Mouse (Mus musculus) layer of hippocampus, adult 2 months (tissue): ENCODE measurements around the gene Agps. TPM values are rescaled to one million over a fixed set of nuclear protein-coding genes. Genes with fewer than 3 reads are reported as not detected.

Experiments
- DNase-seq, 2 experiments: peaks; one replicate each; pipeline ENCODE4 v3.0.0; 2022; ENCODE audit warnings: low spot score in 2 of 2
- H3K27ac ChIP-seq: fragments of 200-600 bp; 2 replicates; pipeline ENCODE4 v1.8.1; 2022
- H3K4me3 ChIP-seq: fragments of 200-600 bp; 2 replicates; pipeline ENCODE4 v1.8.1; 2022; ENCODE audit warnings: mild to moderate bottlenecking
- CTCF ChIP-seq: fragments of 200-600 bp; conservative IDR thresholded peaks from 2 replicates; pipeline ENCODE4 v1.8.1; 2022; ENCODE audit warnings: antibody characterized with exemption, mild to moderate bottlenecking, moderate library complexity
- long read RNA-seq, 2 experiments: library from polyadenylated mRNA; stranded (forward); transcript quantifications; one replicate each; pipeline ENCODE4 v2.0.0; 2021; ENCODE audit warnings: borderline mapping rate in 2 of 2
- total RNA-seq, 2 experiments: library from RNA; stranded (reverse); gene quantifications; 2 replicates each; pipeline ENCODE4 v1.2.3; 2021

Agps gene
- 10 to 100 TPM; 37.0 to 40.2 TPM for total RNA-seq
- long read RNA-seq, experiment 1, full-length matches to known transcripts: 21 of 22 reads
- long read RNA-seq, experiment 1, partial matches to known transcripts: 0 of 22 reads
- long read RNA-seq, experiment 1, other reads (novel, unspliced or antisense): 1 of 22 reads
- long read RNA-seq, experiment 2, full-length matches to known transcripts: 31 of 36 reads
- long read RNA-seq, experiment 2, partial matches to known transcripts: 3 of 36 reads
- long read RNA-seq, experiment 2, other reads (novel, unspliced or antisense): 2 of 36 reads

DNA sequence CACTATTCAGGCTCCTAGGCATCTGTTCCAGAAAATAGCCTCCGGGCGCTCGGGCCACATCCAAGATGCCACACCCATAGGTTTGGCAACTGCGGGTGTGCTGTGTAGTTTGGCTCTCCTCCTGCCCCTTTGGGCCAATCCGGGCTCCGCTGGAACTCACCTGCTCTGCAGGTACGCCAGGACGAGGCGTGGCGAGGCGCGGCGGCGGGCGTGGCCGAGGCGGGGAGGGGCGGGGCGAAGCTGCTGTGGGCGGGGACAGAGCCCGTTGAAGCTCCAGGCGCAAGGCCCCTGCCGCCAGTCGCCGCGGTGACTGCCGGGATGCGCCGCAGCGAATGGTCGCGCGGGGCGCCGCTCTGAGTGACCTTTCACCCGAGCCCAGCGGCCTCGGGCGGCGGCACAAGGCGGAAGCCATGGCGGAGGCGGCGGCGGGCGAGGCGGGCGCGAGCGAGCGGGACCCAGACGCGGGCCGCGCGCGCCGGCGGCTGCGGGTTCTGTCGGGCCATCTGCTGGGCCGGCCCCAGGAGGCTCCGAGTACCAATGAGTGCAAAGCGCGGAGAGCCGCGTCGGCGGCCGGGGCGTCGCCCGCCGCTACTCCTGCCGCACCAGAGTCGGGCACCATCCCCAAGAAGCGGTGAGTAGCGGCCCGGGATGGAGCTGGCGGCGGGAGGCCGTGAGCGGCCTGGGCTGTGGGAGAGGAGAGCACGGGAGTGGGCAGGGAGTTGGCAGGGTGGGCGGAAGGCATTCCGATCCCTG is at the start of gene Agps:
Agps (plus strand) TSS at position 297 of the 753 bp plus-strand sequence.
- DNase-seq: peak; percentile 81 to 82
- peak within 1 kb of the TSS; percentile 75 for H3K27ac ChIP-seq
- H3K4me3 ChIP-seq: peak within 1 kb of the TSS; percentile 87
- TF ChIP-seq CTCF: peak; percentile 30

DNA sequence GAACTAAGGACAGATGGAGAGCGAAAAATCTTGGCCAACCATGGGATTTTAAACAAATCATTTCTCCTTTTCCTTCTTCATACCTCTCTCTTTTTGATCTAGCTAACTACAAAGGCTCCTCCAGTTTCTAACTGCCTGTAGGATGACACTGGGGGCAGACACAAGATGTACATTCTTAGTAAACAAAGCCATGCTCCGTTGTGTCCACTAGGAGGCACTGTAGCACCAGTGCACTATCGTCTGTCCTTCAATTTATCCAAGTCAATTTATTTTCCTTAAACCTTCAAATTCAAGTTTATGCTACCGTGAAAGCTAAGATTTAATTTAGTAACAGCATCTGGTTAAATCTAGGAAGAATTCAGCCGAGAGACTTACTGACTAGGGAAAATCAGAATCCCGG is 45.9 kb upstream of the Agps start:
- Histone ChIP-seq H3K4me3 (no peak overlapping the region), H3K27ac (no peak overlapping the region)
- peak; percentile 95 for TF ChIP-seq CTCF
- no peak for DNase-seq

DNA sequence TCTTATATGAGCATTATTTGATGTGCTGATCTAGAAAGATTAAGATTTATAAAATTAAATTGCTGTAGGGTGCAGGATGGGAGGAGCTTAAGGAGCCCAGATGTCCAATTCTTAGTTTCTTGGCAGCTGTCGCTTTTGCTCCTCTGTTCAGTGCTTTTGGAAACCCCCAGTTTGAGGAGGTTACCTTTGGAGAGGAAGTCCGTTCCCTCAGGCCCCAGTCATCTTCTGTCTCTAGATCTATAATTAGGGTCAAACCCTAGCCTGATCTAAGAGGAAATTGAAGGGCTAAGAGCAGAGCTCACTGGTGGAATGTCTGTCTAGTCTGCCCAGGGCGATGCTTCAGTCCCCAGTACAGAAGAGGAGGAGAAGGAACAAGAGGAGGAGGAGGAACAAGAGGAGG is 43.5 kb upstream of the Agps start:
- no peak overlapping the region for H3K4me3 ChIP-seq
- no peak for DNase-seq
- TF ChIP-seq CTCF: no peak
- H3K27ac ChIP-seq: no peak overlapping the region

DNA sequence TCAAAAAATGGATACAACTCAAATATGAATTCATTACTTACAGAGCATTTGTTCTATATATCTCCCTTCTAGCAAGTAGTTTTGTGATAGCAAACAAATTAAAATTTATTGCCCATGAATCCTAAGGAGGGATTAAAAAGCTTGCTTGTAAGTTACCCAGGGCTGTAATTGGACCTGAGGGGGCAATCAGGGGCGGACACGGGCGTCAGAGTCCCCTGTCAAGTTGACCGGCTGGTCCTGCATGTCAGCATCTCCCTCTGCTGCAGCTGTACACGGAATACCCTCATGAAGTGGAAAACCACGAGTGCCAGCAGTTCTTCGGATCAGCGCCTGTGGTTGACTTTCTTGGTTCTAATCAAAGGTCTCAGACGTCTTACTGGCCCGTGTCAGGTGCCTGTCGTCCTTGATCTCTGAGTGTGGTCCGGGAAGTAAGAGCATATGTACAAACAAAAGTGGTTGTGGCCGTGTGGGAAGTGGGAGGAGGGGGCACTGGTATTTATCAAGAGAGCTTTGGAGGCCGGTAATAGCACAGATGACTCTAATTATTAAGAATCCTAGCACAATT is 41.9 kb upstream of the Agps start:
- H3K27ac ChIP-seq: no peak overlapping the region
- no peak for TF ChIP-seq CTCF
- no peak overlapping the region for H3K4me3 ChIP-seq
- DNase-seq: no peak

- DNase-seq: no peak
- H3K27ac ChIP-seq: no peak overlapping the region
- no peak overlapping the region for H3K4me3 ChIP-seq
- TF ChIP-seq CTCF: peak; percentile 66
Measured at GRCm38 (mm10) chr2:75791561-75792308, 40.2 kb upstream of the Agps start.

- Histone ChIP-seq H3K4me3 (no peak overlapping the region), H3K27ac (no peak overlapping the region)
- no peak for DNase-seq
- TF ChIP-seq CTCF: no peak
Measured at GRCm38 (mm10) chr2:75792377-75793203, 39.4 kb upstream of the Agps start.

- Histone ChIP-seq H3K27ac (no peak overlapping the region), H3K4me3 (no peak overlapping the region)
- DNase-seq: no peak
- TF ChIP-seq CTCF: no peak
Measured at GRCm38 (mm10) chr2:75796181-75796580, 35.8 kb upstream of the Agps start.

DNA sequence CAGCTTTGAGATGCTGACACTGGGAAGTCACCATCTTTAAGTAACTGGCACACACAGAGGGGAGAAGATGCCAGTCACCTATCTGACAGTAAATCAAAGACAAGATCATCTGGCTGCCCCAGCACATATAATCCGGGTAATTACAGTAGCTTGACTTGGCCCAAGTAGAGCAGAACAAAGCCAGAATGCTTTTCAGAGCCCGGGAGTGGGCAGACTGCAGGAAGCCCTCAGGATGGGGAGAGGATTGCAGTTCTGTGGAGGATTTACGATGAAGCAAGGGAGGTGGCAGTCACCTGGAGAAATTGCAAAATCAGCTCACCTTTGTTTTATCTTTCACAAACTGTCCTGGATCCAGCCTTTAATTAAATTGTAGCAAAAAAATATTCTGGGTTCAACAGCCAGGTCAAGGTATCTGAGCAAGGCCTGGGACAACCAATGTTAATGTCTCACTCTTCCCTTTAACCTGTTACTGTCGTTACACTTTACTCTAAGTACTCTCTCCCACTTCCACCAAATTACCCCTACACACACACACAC is 33.5 kb upstream of the Agps start:
- no peak for TF ChIP-seq CTCF
- no peak for DNase-seq
- Histone ChIP-seq H3K27ac (no peak overlapping the region), H3K4me3 (no peak overlapping the region)

- no peak for TF ChIP-seq CTCF
- Histone ChIP-seq H3K27ac (no peak overlapping the region), H3K4me3 (no peak overlapping the region)
- no peak for DNase-seq
Measured at GRCm38 (mm10) chr2:75805767-75806166, 26.2 kb upstream of the Agps start.

GRCm38 (mm10) chr2:75806891-75807290 is 25.1 kb upstream of the Agps start:
- TF ChIP-seq CTCF: no peak
- no peak for DNase-seq
- Histone ChIP-seq H3K27ac (no peak overlapping the region), H3K4me3 (no peak overlapping the region)

GRCm38 (mm10) chr2:75807460-75807859 is 24.5 kb upstream of the Agps start:
- no peak for DNase-seq
- no peak overlapping the region for H3K4me3 ChIP-seq
- no peak for TF ChIP-seq CTCF
- H3K27ac ChIP-seq: no peak overlapping the region

DNA sequence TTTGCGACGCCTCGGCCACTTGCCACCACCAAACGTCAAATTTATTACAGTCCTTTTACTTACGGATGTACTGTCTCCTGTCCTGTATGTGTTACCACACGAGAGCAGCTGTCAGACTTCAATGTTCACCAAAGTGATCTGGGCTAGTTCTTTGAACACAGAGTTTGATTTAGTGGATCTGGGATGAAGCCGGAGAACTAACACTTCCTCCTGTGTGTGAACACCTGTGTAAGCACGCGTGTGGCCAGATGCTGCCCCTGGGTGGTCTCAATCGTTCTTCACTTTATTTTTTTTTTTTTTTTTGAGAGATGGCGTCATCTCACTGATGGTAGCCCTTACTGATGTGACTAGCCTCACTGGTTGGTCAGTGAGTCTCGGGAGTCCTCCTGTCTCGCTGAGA is 17.1 kb upstream of the Agps start:
- DNase-seq: no peak
- Histone ChIP-seq H3K27ac (no peak overlapping the region), H3K4me3 (no peak overlapping the region)
- no peak for TF ChIP-seq CTCF
